Comparison of ENCODE assay signal across 12 mouse cellular contexts in the genomic region with DNA sequence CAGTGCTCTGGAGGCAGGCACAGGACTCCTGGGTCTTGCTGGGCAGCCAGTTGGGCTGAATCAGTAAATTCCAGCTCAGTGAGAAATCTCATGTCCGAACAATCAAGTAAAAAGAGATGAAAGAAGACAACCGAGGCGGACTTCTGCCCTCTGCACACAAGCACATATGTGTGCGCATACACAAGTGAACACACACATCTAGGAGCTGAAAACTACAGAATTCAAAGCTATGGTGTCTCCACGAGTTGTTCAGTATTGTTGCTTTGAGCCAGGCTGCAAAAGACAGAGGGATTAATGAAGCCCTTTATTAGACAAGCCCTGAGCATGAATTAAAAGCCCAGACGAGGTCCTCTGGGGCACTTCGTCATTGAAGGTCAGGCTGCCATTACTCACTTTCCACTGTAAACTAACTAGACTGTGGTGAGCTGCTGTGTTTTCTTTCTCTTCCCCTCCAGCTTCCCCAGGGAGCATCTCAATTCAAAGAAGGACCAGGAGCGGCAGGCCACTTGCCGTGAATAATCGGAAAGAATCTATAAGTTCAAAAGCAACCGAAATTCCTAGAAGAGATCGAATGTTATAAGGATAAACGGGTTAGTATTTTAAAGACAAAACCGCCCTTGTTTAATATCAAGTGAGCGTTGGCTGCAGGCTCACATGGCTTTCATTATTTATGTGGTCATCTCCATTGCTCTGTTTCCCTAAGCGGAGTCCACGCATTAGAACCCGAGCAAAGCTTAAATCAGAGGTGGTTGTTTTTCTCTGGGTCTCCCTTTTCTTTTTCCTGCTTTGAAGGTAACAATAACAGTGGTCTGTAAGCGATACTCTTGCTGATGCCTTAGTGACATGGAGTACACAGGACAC. TPM values are rescaled to one million over a fixed set of nuclear protein-coding genes. Genes with fewer than 3 reads are reported as not detected.
DNase-seq lines count a peak whose midpoint lies in the region; ATAC-seq and TF ChIP-seq lines count a peak whose summit lies in the region.
"Had no signal": no experiment of that assay in that cellular context is flagged by ENCODE, and none has a peak within 500 bp of the region (broad histone marks: within the 10 kb centered on the region; RNA-seq: fewer than 3 reads in every experiment).

No protein-coding gene starts in this region.

- no peaks in the 10 kb centered on the region for H3K9me3 ChIP-seq in midbrain, embryonic 10.5 days (replicated peaks)
- H3K9me3 ChIP-seq in midbrain, postnatal 0 days (ENCODE audit: low read length) = no peaks in the 10 kb centered on the region

- H3K27ac ChIP-seq in midbrain, embryonic 10.5 days (replicated peaks) = peak overlapping the region; percentile 43; the same call in 1 of the 2 replicates
- no peak overlapping the region for H3K27ac ChIP-seq in midbrain, postnatal 0 days (ENCODE audit: low read depth, low read length)
- no peak overlapping the region for H3K27ac ChIP-seq in left cerebral cortex, adult 2 months

- DNase-seq in adrenal gland, adult 8-10 months = peak; percentile 15
- no peak for DNase-seq in adrenal gland, postnatal 25 days
- no peak for DNase-seq in midbrain, embryonic 10.5 days (ENCODE audit: low spot score)
- DNase-seq in midbrain, postnatal 0 days (ENCODE audit: low spot score) = no peak
- DNase-seq in mesoderm, embryonic 11.5 days (ENCODE audit: low read depth, low spot score) = peak; percentile 78
- peak; percentile 15 for DNase-seq in retina, postnatal 1 day
- DNase-seq in left cerebral cortex, adult 2 months (ENCODE audit: extremely low spot score in 1 of 2, low spot score in 2 of 2) = no peak
- no peak for DNase-seq in left cerebral cortex, adult 11 months (ENCODE audit: low spot score)
- DNase-seq: gastrocnemius, postnatal 10 days; heart, postnatal 36 days; layer of hippocampus, postnatal 36 days; right cerebral cortex, adult 18-20 months had no signal

- intact Hi-C loops in left cerebral cortex, adult 2 months (cut with DNase I) = no loop called here

- TF ChIP-seq CTCF in midbrain, postnatal 0 days (IDR thresholded peaks at IDR 0.05) = no peak
- no peak for TF ChIP-seq CTCF in left cerebral cortex, adult 2 months (IDR thresholded peaks at IDR 0.05)

- H3K4me2 ChIP-seq in midbrain, postnatal 0 days (ENCODE audit: low read depth, low read length, poor library complexity, severe bottlenecking) = no peak overlapping the region

- H3K36me3 ChIP-seq in midbrain, embryonic 10.5 days = no peaks in the 10 kb centered on the region
- no peaks in the 10 kb centered on the region for H3K36me3 ChIP-seq in midbrain, postnatal 0 days (ENCODE audit: insufficient read depth, low read length)

- no peak overlapping the region for H3K9ac ChIP-seq in midbrain, postnatal 0 days (replicated peaks; ENCODE audit: low read length, poor library complexity, severe bottlenecking)

- no peak for ATAC-seq in midbrain, postnatal 0 days (ENCODE audit: low FRiP score)

- H3K4me1 ChIP-seq in midbrain, embryonic 10.5 days = peaks cover 13% of the 10 kb centered on the region
- H3K4me1 ChIP-seq in midbrain, postnatal 0 days (ENCODE audit: insufficient read depth, low read length) = no peaks in the 10 kb centered on the region

- WGBS in midbrain, embryonic 10.5 days = 51% methylated on average over 19 of the region's 19 CpGs
- 27% methylated on average over 19 of the region's 19 CpGs for WGBS in midbrain, postnatal 0 days

- H3K4me3 ChIP-seq in midbrain, embryonic 10.5 days = no peak overlapping the region
- H3K4me3 ChIP-seq in midbrain, postnatal 0 days (ENCODE audit: low read depth, low read length) = no peak overlapping the region
- no peak overlapping the region for H3K4me3 ChIP-seq in left cerebral cortex, adult 2 months

- H3K27me3 ChIP-seq in midbrain, embryonic 10.5 days (ENCODE audit: low read depth, poor library complexity, severe bottlenecking) = no peaks in the 10 kb centered on the region
- H3K27me3 ChIP-seq in midbrain, postnatal 0 days (ENCODE audit: insufficient read depth, low read length) = no peaks in the 10 kb centered on the region

RNA-seq across cellular contexts. Expression of gene Sox5, which starts 52.8 kb away (rescaled TPM):
- 10 to 100 TPM; 11.7 to 35.6 (median 21.6) TPM for total RNA-seq in adrenal gland, adult 8-10 months (2022)
- 10.8 and 14.7 TPM in 2 replicates for total RNA-seq in adrenal gland, postnatal 25 days (2021)
- polyA plus RNA-seq in midbrain, embryonic 10.5 days (2016; fragmentation: Nextera tagmentation; extraction: Ambion mirVana) = 28.2 and 37.2 TPM in 2 replicates
- total RNA-seq in midbrain, postnatal 0 days (2014; rRNA removed) = 11.3 and 17.7 TPM in 2 replicates
- polyA plus RNA-seq in midbrain, postnatal 0 days (2015; fragmentation: Nextera tagmentation; extraction: Ambion mirVana) = 25.0 and 25.3 TPM in 2 replicates
- 10 to 100 TPM; 61.5 to 63.3 TPM for total RNA-seq in left cerebral cortex, adult 2 months (2021)

Comparison
In these comparisons a context has a peak if more than half of its experiments do, and no peak if none do; other contexts are left out.
1. DNase-seq: peak in adrenal gland, adult 8-10 months (single experiment), mesoderm, embryonic 11.5 days (single experiment) and retina, postnatal 1 day (single experiment); none in adrenal gland, postnatal 25 days (single experiment), midbrain, embryonic 10.5 days (single experiment), midbrain, postnatal 0 days (single experiment), left cerebral cortex, adult 2 months (0 of 2) and left cerebral cortex, adult 11 months (single experiment).